Mouse (Mus musculus) right cerebral cortex, postnatal 14 days (tissue): Measurements from ENCODE around the gene Gmcl1.
A peak's percentile ranks its signal among the peaks of the same experiment; 100 is the strongest.

Experiments
- DNase-seq: peaks from one replicate; pipeline ENCODE4 v3.0.0; 2022

The Gmcl1 gene

GRCm38 (mm10) chr6:86733183-86733876 is at the start of gene Gmcl1:
Gmcl1 (minus strand) TSS chr6:86733383.
- DNase-seq, result peak; percentile 93

GRCm38 (mm10) chr6:86782342-86782741 is 49.2 kb upstream of the Gmcl1 start:
- no peak for DNase-seq

GRCm38 (mm10) chr6:86781361-86781957 is 48.3 kb upstream of the Gmcl1 start:
- no peak for DNase-seq

GRCm38 (mm10) chr6:86778910-86779594 is 45.9 kb upstream of the Gmcl1 start:
- DNase-seq, result no peak

GRCm38 (mm10) chr6:86777181-86777580 is 44.0 kb upstream of the Gmcl1 start:
- no peak for DNase-seq

- no peak for DNase-seq
These were observed 43.5 kb upstream of the Gmcl1 start for GRCm38 (mm10) chr6:86776706-86777071.

- DNase-seq, result no peak
These were observed 43.0 kb upstream of the Gmcl1 start for GRCm38 (mm10) chr6:86776001-86776705.

GRCm38 (mm10) chr6:86774937-86775336 is 41.8 kb upstream of the Gmcl1 start:
- no peak for DNase-seq

- DNase-seq, result no peak
These were observed 40.6 kb upstream of the Gmcl1 start for GRCm38 (mm10) chr6:86773830-86774229.

GRCm38 (mm10) chr6:86772631-86773030 is 39.4 kb upstream of the Gmcl1 start:
- no peak for DNase-seq

- no peak for DNase-seq
These were observed 35.8 kb upstream of the Gmcl1 start for GRCm38 (mm10) chr6:86768938-86769337.

- no peak for DNase-seq
These were observed 35.1 kb upstream of the Gmcl1 start for GRCm38 (mm10) chr6:86768186-86768776.

GRCm38 (mm10) chr6:86767465-86767864 is 34.3 kb upstream of the Gmcl1 start:
- no peak for DNase-seq

- no peak for DNase-seq
These were observed 32.5 kb upstream of the Gmcl1 start for GRCm38 (mm10) chr6:86765637-86766059.

- DNase-seq, result no peak
These were observed 21.1 kb upstream of the Gmcl1 start for GRCm38 (mm10) chr6:86754105-86754863.

GRCm38 (mm10) chr6:86752843-86753485 is 19.8 kb upstream of the Gmcl1 start:
- no peak for DNase-seq

GRCm38 (mm10) chr6:86750961-86751360 is 17.8 kb upstream of the Gmcl1 start:
- no peak for DNase-seq

GRCm38 (mm10) chr6:86749817-86750216 is 16.6 kb upstream of the Gmcl1 start:
- DNase-seq, result no peak

- peak; percentile 33 for DNase-seq
These were observed 14.0 kb upstream of the Gmcl1 start for GRCm38 (mm10) chr6:86747171-86747570.

- DNase-seq, result no peak
These were observed 7.5 kb upstream of the Gmcl1 start for GRCm38 (mm10) chr6:86740652-86741051.

GRCm38 (mm10) chr6:86736830-86737229 is 3.6 kb upstream of the Gmcl1 start:
- no peak for DNase-seq

- no peak for DNase-seq
These were observed 3.1 kb upstream of the Gmcl1 start for GRCm38 (mm10) chr6:86736313-86736712.
